Mouse (Mus musculus): ENCODE measurements around the gene Furin.

- TF ChIP-seq GATA1 (IDR thresholded peaks at IDR 0.05; ENCODE audit: borderline replicate concordance, low read length), result no peak
- TF ChIP-seq FLI1 (IDR thresholded peaks at IDR 0.05; ENCODE audit: low read length), result no peak
Measured at GRCm38 (mm10) chr7:80372667-80373066, 32.6 kb downstream of the Furin start.

Measured in megakaryocyte, embryonic 14.5 days (primary cell).